Mouse (Mus musculus): Measurements from ENCODE around the gene B230104I21Rik. TPM values are rescaled to one million over a fixed set of nuclear protein-coding genes. Genes with fewer than 3 reads are reported as not detected.

The B230104I21Rik gene
- polyA plus RNA-seq, 1 experiment from 2014 or later, result not detected

DNA sequence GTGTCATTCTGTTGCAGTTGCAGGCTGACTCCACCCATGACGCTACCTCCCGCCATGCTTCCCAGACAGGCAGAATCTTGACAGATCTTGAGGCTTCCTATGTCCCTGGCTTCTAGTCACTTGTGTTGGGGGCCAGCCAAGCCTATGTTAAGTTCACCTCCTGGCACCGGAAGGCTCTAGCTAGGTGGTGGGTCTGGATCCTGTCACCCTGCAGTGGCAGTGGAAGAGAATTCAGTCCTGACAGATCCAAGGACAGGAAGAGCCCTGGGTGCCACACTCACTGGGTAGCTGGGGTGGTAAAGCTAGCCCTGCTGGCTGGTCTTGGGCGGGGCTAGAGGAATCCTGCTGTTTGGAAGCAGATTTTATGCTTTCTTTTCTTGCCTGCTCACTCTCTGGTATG is 10.5 kb upstream of the B230104I21Rik start:
- Histone ChIP-seq H3K36me3 (no peaks in the 10 kb centered on the region), H3K4me1 (peaks cover 20% of the 10 kb centered on the region)
- ATAC-seq (ENCODE audit: low FRiP score), result no peak

GRCm38 (mm10) chr4:154328431-154328830 is 7.5 kb upstream of the B230104I21Rik start:
- Histone ChIP-seq H3K4me3 (no peak overlapping the region), H3K4me2 (replicated peaks) (no peak overlapping the region), H3K36me3 (no peaks in the 10 kb centered on the region), H3K9ac (no peak overlapping the region), H3K27ac (no peak overlapping the region), H3K27me3 (peaks cover 28% of the 10 kb centered on the region), H3K4me1 (peaks cover 38% of the 10 kb centered on the region), H3K9me3 (replicated peaks) (no peaks in the 10 kb centered on the region)
- WGBS, result 6% methylated on average over 19 of the region's 20 CpGs
- ATAC-seq (ENCODE audit: low FRiP score), result no peak; the same call in 1 of the 2 replicates

More for the DNA sequence above, 10.5 kb upstream of the B230104I21Rik start:
- H3K9ac ChIP-seq, result no peak overlapping the region
- H3K4me2 ChIP-seq (replicated peaks), result no peak overlapping the region
- H3K27ac ChIP-seq, result no peak overlapping the region
- H3K9me3 ChIP-seq (replicated peaks), result no peaks in the 10 kb centered on the region
- WGBS, result 61% methylated on average over 4 of the region's 4 CpGs
- no peak overlapping the region for H3K4me3 ChIP-seq
- H3K27me3 ChIP-seq, result peaks cover 26% of the 10 kb centered on the region

GRCm38 (mm10) chr4:154328836-154329235 is 7.1 kb upstream of the B230104I21Rik start:
- Histone ChIP-seq H3K9ac (no peak overlapping the region), H3K9me3 (replicated peaks) (no peaks in the 10 kb centered on the region), H3K36me3 (no peaks in the 10 kb centered on the region), H3K27me3 (peaks cover 28% of the 10 kb centered on the region), H3K4me2 (replicated peaks) (no peak overlapping the region), H3K27ac (peak overlapping the region; percentile 55; the same call in 1 of the 2 replicates), H3K4me3 (no peak overlapping the region), H3K4me1 (peaks cover 42% of the 10 kb centered on the region)
- ATAC-seq (ENCODE audit: low FRiP score), result peak; percentile 71
- WGBS, result 9% methylated on average over 6 of the region's 6 CpGs

GRCm38 (mm10) chr4:154330001-154330400 is 5.9 kb upstream of the B230104I21Rik start:
- WGBS, result 86% methylated on average over 7 of the region's 7 CpGs
- H3K9me3 ChIP-seq (replicated peaks), result no peaks in the 10 kb centered on the region
- H3K27me3 ChIP-seq, result peaks cover 37% of the 10 kb centered on the region
- no peak overlapping the region for H3K9ac ChIP-seq
- peaks cover 42% of the 10 kb centered on the region for H3K4me1 ChIP-seq
- 0 out of 2 replicates have a peak overlapping the region, but pooled peaks have one; percentile 55 for H3K27ac ChIP-seq
- H3K4me3 ChIP-seq, result no peak overlapping the region
- H3K36me3 ChIP-seq, result no peaks in the 10 kb centered on the region
- no peak overlapping the region for H3K4me2 ChIP-seq (replicated peaks)
- ATAC-seq (ENCODE audit: low FRiP score), result no peak

DNA sequence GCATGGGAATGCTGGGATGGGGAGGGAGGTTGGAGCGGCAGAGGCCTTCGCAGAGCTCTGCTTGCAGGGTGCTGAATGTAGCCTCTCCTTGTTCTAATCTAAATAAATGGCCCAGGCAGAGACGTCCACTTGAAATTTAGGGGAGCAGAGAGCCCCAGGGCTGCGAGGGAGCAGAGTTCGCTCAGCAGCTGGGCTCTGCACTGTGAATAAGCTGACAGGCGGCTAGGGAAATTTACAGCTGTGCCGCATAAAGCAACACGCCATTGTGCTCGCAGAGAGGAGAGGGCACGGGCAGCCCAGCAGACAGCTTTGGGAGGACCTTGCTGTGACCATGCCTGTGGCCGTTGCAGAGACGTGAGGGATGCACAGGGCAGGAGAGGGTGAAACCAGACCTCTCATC is 4.7 kb upstream of the B230104I21Rik start:
- Histone ChIP-seq H3K4me3 (no peak overlapping the region), H3K4me1 (peaks cover 44% of the 10 kb centered on the region), H3K9ac (no peak overlapping the region), H3K9me3 (replicated peaks) (no peaks in the 10 kb centered on the region), H3K4me2 (replicated peaks) (no peak overlapping the region), H3K27ac (peak overlapping the region; percentile 8; the same call in 1 of the 2 replicates), H3K27me3 (peaks cover 33% of the 10 kb centered on the region), H3K36me3 (no peaks in the 10 kb centered on the region)
- 24% methylated on average over 12 of the region's 12 CpGs for WGBS
- no peak for ATAC-seq (ENCODE audit: low FRiP score)

DNA sequence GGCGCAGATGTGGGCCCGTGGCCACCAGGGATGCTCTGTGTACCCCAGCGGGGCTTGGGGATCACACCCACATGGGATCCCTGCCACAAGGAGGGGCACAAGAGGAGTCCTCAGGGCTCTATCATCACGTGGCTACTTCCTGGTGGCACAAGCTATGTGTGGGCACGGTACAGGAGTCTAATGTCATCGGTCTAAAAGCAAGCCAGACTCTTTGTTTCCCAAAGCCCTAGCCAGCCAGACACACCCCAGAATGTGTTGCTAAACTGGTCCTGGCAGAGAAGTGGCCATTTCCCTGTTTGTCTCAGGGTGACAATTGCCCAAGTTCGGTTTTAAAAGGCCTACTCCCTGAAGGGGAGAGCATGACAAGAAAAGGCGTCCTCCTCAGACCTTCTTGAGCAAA is 2.6 kb upstream of the B230104I21Rik start:
- H3K36me3 ChIP-seq, result no peaks in the 10 kb centered on the region
- 68% methylated on average over 8 of the region's 8 CpGs for WGBS
- H3K4me2 ChIP-seq (replicated peaks), result no peak overlapping the region
- peak overlapping the region; percentile 24; the same call in 1 of the 2 replicates for H3K27ac ChIP-seq
- no peak overlapping the region for H3K4me3 ChIP-seq
- peaks cover 58% of the 10 kb centered on the region for H3K4me1 ChIP-seq
- peaks cover 20% of the 10 kb centered on the region for H3K27me3 ChIP-seq
- ATAC-seq (ENCODE audit: low FRiP score), result no peak
- no peak overlapping the region for H3K9ac ChIP-seq
- no peaks in the 10 kb centered on the region for H3K9me3 ChIP-seq (replicated peaks)

DNA sequence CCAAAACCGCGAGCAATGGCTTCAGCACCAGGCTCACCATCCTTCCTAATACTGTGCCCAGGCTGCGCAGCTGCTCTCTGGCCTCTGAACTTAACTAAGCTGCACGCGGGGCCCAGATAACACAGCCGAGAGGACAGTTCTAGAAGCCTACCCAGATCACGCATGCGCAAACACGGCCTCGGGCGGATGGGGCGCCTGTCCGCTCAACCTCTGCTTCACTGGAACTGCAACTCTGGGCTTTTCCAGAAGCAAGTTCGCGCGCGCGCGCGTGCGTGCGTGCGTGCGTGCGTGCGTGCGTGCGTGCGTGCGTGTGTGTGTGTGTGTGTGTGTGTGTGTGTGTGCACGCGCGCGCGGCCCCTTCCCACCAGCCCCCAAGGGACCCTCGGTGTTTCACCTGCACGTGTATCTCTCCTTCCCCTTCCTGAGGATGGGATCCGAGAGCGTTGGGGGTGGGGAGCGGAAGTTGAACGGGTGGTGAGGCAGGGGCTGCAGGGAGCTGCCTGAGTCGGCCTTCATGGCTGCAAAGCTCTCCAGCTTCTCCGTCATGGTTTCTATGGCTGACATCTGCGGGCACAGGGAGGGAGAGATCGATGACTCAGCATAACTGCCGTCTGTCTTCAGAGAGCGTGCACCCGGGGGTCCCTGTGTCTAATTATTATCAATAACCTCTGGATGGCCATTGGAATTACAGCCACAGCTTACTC is 1.1 kb upstream of the B230104I21Rik start:
- peaks cover 46% of the 10 kb centered on the region for H3K4me1 ChIP-seq
- peaks cover 22% of the 10 kb centered on the region for H3K27me3 ChIP-seq
- 64% methylated on average over 37 of the region's 48 CpGs for WGBS
- no peaks in the 10 kb centered on the region for H3K9me3 ChIP-seq (replicated peaks)
- ATAC-seq (ENCODE audit: low FRiP score), result peak; percentile 20; the same call in 1 of the 2 replicates
- H3K4me2 ChIP-seq (replicated peaks), result peak overlapping the region; percentile 40
- no peak overlapping the region for H3K4me3 ChIP-seq
- H3K9ac ChIP-seq, result no peak overlapping the region
- H3K36me3 ChIP-seq, result no peaks in the 10 kb centered on the region
- H3K27ac ChIP-seq, result peak overlapping the region; percentile 2; the same call in 1 of the 2 replicates

DNA sequence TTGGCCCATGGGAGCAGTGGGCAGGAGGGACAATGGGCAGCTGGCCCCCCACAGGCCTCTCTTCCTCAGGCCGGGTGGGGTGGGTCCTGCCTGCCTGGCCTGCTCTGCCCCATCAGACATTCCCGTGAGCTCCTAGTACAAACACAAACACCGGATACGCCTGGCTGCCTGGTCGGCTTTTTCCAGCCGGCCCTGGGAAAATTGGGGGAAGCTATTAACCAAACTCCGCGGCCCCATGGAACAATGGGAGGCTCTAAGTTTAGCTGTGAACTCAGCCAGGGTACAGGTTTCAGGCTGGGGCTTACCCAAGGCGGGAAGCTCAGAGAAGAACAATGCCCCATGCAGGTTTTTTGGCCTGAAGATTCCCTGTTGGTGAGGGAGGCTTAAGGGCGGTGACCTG is 723 bp downstream of the B230104I21Rik start:
- Histone ChIP-seq H3K36me3 (peaks cover 15% of the 10 kb centered on the region), H3K4me1 (peaks cover 33% of the 10 kb centered on the region), H3K4me2 (replicated peaks) (no peak overlapping the region), H3K4me3 (no peak overlapping the region), H3K9me3 (replicated peaks) (no peaks in the 10 kb centered on the region), H3K27ac (no peak overlapping the region; the same call in 1 of the 2 replicates), H3K9ac (no peak overlapping the region), H3K27me3 (peaks cover 22% of the 10 kb centered on the region)
- no peak for ATAC-seq (ENCODE audit: low FRiP score)
- 15% methylated on average over 10 of the region's 10 CpGs for WGBS

DNA sequence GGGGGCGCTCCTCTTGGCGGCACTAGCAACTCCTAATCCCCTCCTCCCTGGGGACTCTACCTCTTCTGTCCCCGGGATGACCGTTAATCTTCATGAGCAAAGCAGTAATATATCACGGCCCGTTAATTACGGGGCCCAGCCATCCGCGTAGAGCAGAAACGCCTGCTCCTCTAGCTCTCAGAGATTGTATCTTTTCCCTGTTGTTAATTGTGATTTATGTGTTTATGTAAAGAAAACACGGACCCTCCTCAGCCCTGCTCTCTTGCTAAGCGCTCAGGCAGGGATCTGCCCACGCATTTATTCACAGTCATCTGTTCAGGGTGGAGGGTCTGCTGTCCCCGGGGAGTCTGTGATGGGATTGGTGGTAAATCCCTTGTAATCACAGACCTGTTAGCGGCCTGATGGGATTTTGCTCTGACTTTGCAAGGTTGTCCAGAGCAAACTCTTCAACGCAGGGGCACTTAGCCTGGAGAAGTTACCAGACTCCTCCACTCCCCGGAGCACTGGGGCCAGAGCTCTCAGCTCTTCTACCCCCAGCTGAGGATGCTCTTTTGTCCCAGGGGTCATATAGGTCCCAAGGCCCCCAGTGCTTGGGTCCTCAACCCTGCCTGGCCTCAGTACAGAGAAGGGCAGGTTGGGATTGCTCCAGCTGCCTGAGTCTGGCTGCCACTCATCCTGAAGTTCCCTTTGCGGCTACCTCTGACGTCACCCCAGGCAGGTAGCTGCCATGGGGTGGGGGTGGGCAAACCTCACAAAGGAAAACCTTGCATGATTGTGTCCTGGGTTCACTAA is 11.0 kb downstream of the B230104I21Rik start:
- Histone ChIP-seq H3K4me1 (peaks cover 22% of the 10 kb centered on the region), H3K4me3 (no peak overlapping the region), H3K9ac (no peak overlapping the region), H3K27me3 (peaks cover 6% of the 10 kb centered on the region; the same call in 1 of the 2 replicates), H3K27ac (no peak overlapping the region), H3K36me3 (peaks cover 6% of the 10 kb centered on the region; the same call in 1 of the 2 replicates), H3K4me2 (replicated peaks) (no peak overlapping the region), H3K9me3 (replicated peaks) (no peaks in the 10 kb centered on the region)
- ATAC-seq (ENCODE audit: low FRiP score), result peak; percentile 65
- WGBS, result 46% methylated on average over 19 of the region's 19 CpGs

GRCm38 (mm10) chr4:154348197-154348786 is 12.4 kb downstream of the B230104I21Rik start:
- no peak for ATAC-seq (ENCODE audit: low FRiP score)
- peaks cover 22% of the 10 kb centered on the region for H3K4me1 ChIP-seq
- no peak overlapping the region for H3K27ac ChIP-seq
- H3K36me3 ChIP-seq, result 0 out of 2 replicates have a peak, but pooled peaks cover 1% of the 10 kb centered on the region
- no peak overlapping the region for H3K4me3 ChIP-seq
- 52% methylated on average over 11 of the region's 11 CpGs for WGBS
- H3K27me3 ChIP-seq, result peaks cover 6% of the 10 kb centered on the region; the same call in 1 of the 2 replicates
- no peaks in the 10 kb centered on the region for H3K9me3 ChIP-seq (replicated peaks)
- no peak overlapping the region for H3K9ac ChIP-seq
- no peak overlapping the region for H3K4me2 ChIP-seq (replicated peaks)

DNA sequence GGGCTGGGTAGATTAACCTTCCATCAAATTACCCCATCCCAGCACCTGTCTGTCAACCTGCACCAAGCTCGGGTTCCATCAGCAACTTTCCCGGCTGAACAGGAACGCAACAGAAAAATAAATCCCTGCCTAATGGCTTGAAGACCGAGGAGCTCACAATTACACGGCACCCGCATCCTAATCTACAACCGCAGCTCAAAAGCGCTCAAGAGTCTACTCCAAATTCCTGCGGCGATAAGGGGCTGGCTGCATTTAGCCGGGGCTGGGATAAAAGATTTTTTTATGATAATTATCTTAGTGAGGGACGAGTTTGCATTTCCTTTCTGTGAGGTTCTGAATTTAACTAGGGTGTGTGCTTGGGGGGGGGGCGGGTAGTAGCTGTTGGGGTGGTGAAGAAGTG is 16.3 kb downstream of the B230104I21Rik start:
- H3K27ac ChIP-seq, result no peak overlapping the region
- no peak for ATAC-seq (ENCODE audit: low FRiP score)
- 73% methylated on average over 13 of the region's 13 CpGs for WGBS
- H3K4me1 ChIP-seq, result peaks cover 13% of the 10 kb centered on the region
- no peaks in the 10 kb centered on the region for H3K9me3 ChIP-seq (replicated peaks)
- no peaks in the 10 kb centered on the region for H3K36me3 ChIP-seq
- H3K27me3 ChIP-seq, result peaks cover 8% of the 10 kb centered on the region; the same call in 1 of the 2 replicates
- no peak overlapping the region for H3K4me3 ChIP-seq
- no peak overlapping the region for H3K9ac ChIP-seq
- H3K4me2 ChIP-seq (replicated peaks), result no peak overlapping the region

DNA sequence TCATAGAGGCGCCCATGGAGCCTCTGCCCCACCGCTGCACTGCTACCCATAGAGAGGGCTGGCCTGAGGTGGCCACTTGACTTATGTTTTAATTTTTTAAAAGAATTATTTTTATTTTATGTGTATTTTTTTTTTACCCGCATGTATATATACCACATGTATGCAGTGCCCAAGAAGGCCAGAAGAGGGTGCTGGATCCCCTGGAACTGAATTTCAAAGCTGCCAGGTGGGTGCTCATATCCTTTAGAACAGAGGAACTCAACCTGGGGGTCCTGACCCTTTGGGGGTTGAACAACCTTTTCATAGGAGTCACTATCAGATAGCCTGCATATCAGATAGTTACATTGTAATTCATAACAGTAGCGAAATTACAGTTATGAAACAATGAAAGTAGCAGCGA is 19.5 kb downstream of the B230104I21Rik start:
- 94% methylated on average over 5 of the region's 5 CpGs for WGBS
- no peak for ATAC-seq (ENCODE audit: low FRiP score)
- Histone ChIP-seq H3K4me1 (peaks cover 11% of the 10 kb centered on the region), H3K27me3 (peaks cover 23% of the 10 kb centered on the region), H3K4me3 (no peak overlapping the region), H3K4me2 (replicated peaks) (no peak overlapping the region), H3K27ac (no peak overlapping the region), H3K9me3 (replicated peaks) (no peaks in the 10 kb centered on the region), H3K36me3 (no peaks in the 10 kb centered on the region), H3K9ac (no peak overlapping the region)

Data from hindbrain, embryonic 12.5 days (tissue).